Comparison of ENCODE assay signal across 30 mouse cellular contexts in the genomic region with DNA sequence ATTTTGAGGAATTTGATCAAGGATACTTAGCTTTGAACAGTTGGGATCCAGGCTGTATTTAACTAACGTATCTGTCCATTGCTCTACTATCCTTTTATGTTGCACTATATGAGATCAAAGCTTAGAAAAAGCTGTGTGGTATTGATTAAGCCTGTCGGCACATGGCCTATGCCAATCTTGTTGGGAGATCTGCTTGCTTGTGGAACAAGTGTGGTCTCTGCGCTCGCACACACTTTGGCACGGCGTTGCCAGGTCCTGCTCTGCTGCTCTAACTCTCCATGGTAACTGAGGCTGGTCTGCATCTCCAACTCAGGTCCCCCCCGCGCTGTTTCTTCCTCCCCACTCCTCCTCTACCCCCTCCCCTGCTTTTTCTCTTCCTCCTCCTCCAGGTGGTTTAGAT.
DNase-seq lines count a peak whose midpoint lies in the region; ATAC-seq and TF ChIP-seq lines count a peak whose summit lies in the region.
"Had no signal": no experiment of that assay in that cellular context is flagged by ENCODE, and none has a peak within 500 bp of the region (broad histone marks: within the 10 kb centered on the region; RNA-seq: fewer than 3 reads in every experiment).

No protein-coding gene starts in this region.

- no peak for TF ChIP-seq CTCF in kidney, adult 2 months (conservative IDR thresholded peaks at IDR 0.05; ENCODE audit: insufficient read depth, insufficient read length, low read depth, low read length)

- ATAC-seq in kidney, embryonic 15.5 days (replicated peaks; ENCODE audit: low FRiP score): no peak
- no peak for ATAC-seq in neural tube, embryonic 15.5 days (ENCODE audit: low FRiP score)
- ATAC-seq in megakaryocyte-erythroid progenitor cell, adult 5-6 weeks (replicated peaks; ENCODE audit: low FRiP score, low TSS enrichment, poor library complexity, severe bottlenecking): peak; percentile 51; the same call in 1 of the 2 replicates
- ATAC-seq: intestine, embryonic 15.5 days; Patski had no signal

- peak; percentile 62 for DNase-seq in heart, adult 11 months
- DNase-seq in heart, adult 8-10 months (ENCODE audit: low spot score): no peak
- no peak for DNase-seq in kidney, adult 2 months
- no peak for DNase-seq in neural tube, embryonic 10.5 days (ENCODE audit: extremely low spot score, low spot score)
- no peak for DNase-seq in layer of hippocampus, adult 11-12 months (ENCODE audit: low spot score)
- DNase-seq: adrenal gland, postnatal 10 days; cerebellum, adult 11 months; cerebellum, adult 9-11 months; gastrocnemius, postnatal 25 days; heart, adult 18-20 months; heart, postnatal 14 days; kidney, postnatal 14 days; right cerebral cortex, adult 18-20 months; right cerebral cortex, postnatal 4 days; thymus, adult 18-20 months; thymus, postnatal 36 days had no signal

- peak overlapping the region; percentile 21 for H3K27ac ChIP-seq in kidney, adult 2 months (ENCODE audit: insufficient read depth, low read depth, low read length)
- no peak overlapping the region for H3K27ac ChIP-seq in kidney, embryonic 15.5 days
- H3K27ac ChIP-seq in neural tube, embryonic 15.5 days (replicated peaks): 0 out of 2 replicates have a peak overlapping the region, but pooled peaks have one; percentile 33
- H3K27ac ChIP-seq: embryonic facial prominence, embryonic 15.5 days; forebrain, embryonic 12.5 days; heart, embryonic 13.5 days; hindbrain, embryonic 15.5 days; intestine, embryonic 15.5 days; liver, embryonic 15.5 days; lung, embryonic 15.5 days; midbrain, embryonic 12.5 days; stomach, postnatal 0 days had no signal

- H3K4me3 ChIP-seq in kidney, adult 2 months (ENCODE audit: insufficient read depth, low read depth, low read length): no peak overlapping the region
- no peak overlapping the region for H3K4me3 ChIP-seq in kidney, embryonic 15.5 days (replicated peaks)
- H3K4me3 ChIP-seq in neural tube, embryonic 15.5 days (replicated peaks): no peak overlapping the region
- H3K4me3 ChIP-seq: embryonic facial prominence, embryonic 15.5 days; forebrain, embryonic 12.5 days; heart, embryonic 13.5 days; hindbrain, embryonic 15.5 days; intestine, embryonic 15.5 days; liver, embryonic 15.5 days; lung, embryonic 15.5 days; midbrain, embryonic 12.5 days had no signal

- peaks cover 56% of the 10 kb centered on the region for H3K4me1 ChIP-seq in kidney, adult 2 months (ENCODE audit: control insufficient read depth, insufficient read depth, low read length)
- peaks cover 62% of the 10 kb centered on the region for H3K4me1 ChIP-seq in kidney, embryonic 15.5 days
- H3K4me1 ChIP-seq in neural tube, embryonic 15.5 days: peaks cover 67% of the 10 kb centered on the region

- no peak for TF ChIP-seq POLR2A in kidney, adult 2 months (IDR thresholded peaks at IDR 0.05; ENCODE audit: low read depth, low read length)

- no peaks in the 10 kb centered on the region for H3K27me3 ChIP-seq in kidney, adult 2 months (replicated peaks; ENCODE audit: control insufficient read depth, insufficient read depth, low read length)
- H3K27me3 ChIP-seq in kidney, embryonic 15.5 days: no peaks in the 10 kb centered on the region
- H3K27me3 ChIP-seq in neural tube, embryonic 15.5 days (replicated peaks): no peaks in the 10 kb centered on the region
- H3K27me3 ChIP-seq: embryonic facial prominence, embryonic 15.5 days; forebrain, embryonic 12.5 days; heart, embryonic 13.5 days; hindbrain, embryonic 15.5 days; intestine, embryonic 15.5 days; liver, embryonic 15.5 days; lung, embryonic 15.5 days; midbrain, embryonic 12.5 days; Patski had no signal

- no peaks in the 10 kb centered on the region for H3K9me3 ChIP-seq in kidney, embryonic 15.5 days (replicated peaks)
- H3K9me3 ChIP-seq in neural tube, embryonic 15.5 days (replicated peaks): no peaks in the 10 kb centered on the region
- H3K9me3 ChIP-seq: embryonic facial prominence, embryonic 15.5 days; forebrain, embryonic 12.5 days; G1E; heart, embryonic 13.5 days; hindbrain, embryonic 15.5 days; intestine, embryonic 15.5 days; liver, embryonic 15.5 days; lung, embryonic 15.5 days; midbrain, embryonic 12.5 days had no signal

- no peaks in the 10 kb centered on the region for H3K36me3 ChIP-seq in kidney, adult 2 months (ENCODE audit: control insufficient read depth, insufficient read depth, low read length)
- H3K36me3 ChIP-seq in kidney, embryonic 15.5 days: peaks cover 5% of the 10 kb centered on the region
- H3K36me3 ChIP-seq in neural tube, embryonic 15.5 days: no peaks in the 10 kb centered on the region
- H3K36me3 ChIP-seq: embryonic facial prominence, embryonic 15.5 days; forebrain, embryonic 12.5 days; hindbrain, embryonic 15.5 days; intestine, embryonic 15.5 days; liver, embryonic 15.5 days; lung, embryonic 15.5 days had no signal

- no peak overlapping the region for H3K9ac ChIP-seq in kidney, embryonic 15.5 days
- no peak overlapping the region for H3K9ac ChIP-seq in neural tube, embryonic 15.5 days (replicated peaks)
- H3K9ac ChIP-seq: embryonic facial prominence, embryonic 15.5 days; forebrain, embryonic 12.5 days; heart, embryonic 13.5 days; hindbrain, embryonic 15.5 days; intestine, embryonic 15.5 days; liver, embryonic 15.5 days; lung, embryonic 15.5 days; midbrain, embryonic 12.5 days had no signal

- no peak overlapping the region for H3K4me2 ChIP-seq in kidney, embryonic 15.5 days
- H3K4me2 ChIP-seq in neural tube, embryonic 15.5 days: no peak overlapping the region
- H3K4me2 ChIP-seq: embryonic facial prominence, embryonic 15.5 days; forebrain, embryonic 12.5 days; heart, embryonic 13.5 days; hindbrain, embryonic 15.5 days; intestine, embryonic 15.5 days; liver, embryonic 15.5 days; lung, embryonic 15.5 days; midbrain, embryonic 12.5 days had no signal

- WGBS in kidney, adult 2 months: 46% methylated on average over 8 of the region's 8 CpGs
- 61% methylated on average over 8 of the region's 8 CpGs for WGBS in kidney, embryonic 15.5 days
- 50% methylated on average over 8 of the region's 8 CpGs for WGBS in neural tube, embryonic 15.5 days
